Mouse (Mus musculus) intestine, postnatal 0 days (tissue): ENCODE results near the gene Tctex1d4. TPM values are rescaled to one million over a fixed set of nuclear protein-coding genes. Genes with fewer than 3 reads are reported as not detected.

Experiments
- ATAC-seq: fragments of 200-750 bp; cut with Nextera tagmentation; 2 replicates; pipeline ENCODE4 v1.8.0; 2017; ENCODE audit warnings: mild to moderate bottlenecking, moderate TSS enrichment, moderate library complexity
- H3K27ac ChIP-seq: fragments of 300-500 bp; sonication (generic); 2 replicates; pipeline ENCODE4 v1.5.1; 2014; ENCODE audit warnings: mild to moderate bottlenecking, low read depth, low read length, moderate library complexity
- H3K27me3 ChIP-seq: fragments of 300-500 bp; sonication (generic); replicated peaks from 2 replicates; pipeline ENCODE4 v1.6.1; 2014; ENCODE audit warnings: low read length, mixed read lengths; ENCODE audit not compliant: control insufficient read depth, insufficient read depth
- H3K36me3 ChIP-seq: fragments of 300-500 bp; sonication (generic); 2 replicates; pipeline ENCODE4 v1.6.1; 2014; ENCODE audit warnings: mild to moderate bottlenecking, moderate library complexity; ENCODE audit not compliant: control insufficient read depth, insufficient read depth
- H3K4me1 ChIP-seq: fragments of 300-500 bp; sonication (generic); replicated peaks from 2 replicates; pipeline ENCODE4 v1.6.1; 2014; ENCODE audit warnings: antibody characterized with exemption, low read length, mixed read lengths; ENCODE audit not compliant: control insufficient read depth, insufficient read depth
- H3K4me2 ChIP-seq: fragments of 300-500 bp; sonication (generic); replicated peaks from 2 replicates; pipeline ENCODE4 v1.6.1; 2014; ENCODE audit warnings: low read depth, mild to moderate bottlenecking, moderate library complexity
- H3K4me3 ChIP-seq: fragments of 300-500 bp; sonication (generic); 2 replicates; pipeline ENCODE4 v1.5.1; 2014; ENCODE audit warnings: low read depth, low read length
- H3K9ac ChIP-seq: fragments of 300-500 bp; sonication (generic); 2 replicates; pipeline ENCODE4 v1.6.1; 2014; ENCODE audit warnings: mild to moderate bottlenecking, low read depth, low read length
- H3K9me3 ChIP-seq: fragments of 300-500 bp; sonication (generic); 2 replicates; pipeline ENCODE4 v1.6.1; 2016; ENCODE audit warnings: mixed run types; ENCODE audit not compliant: control insufficient read depth
- CTCF ChIP-seq: sonication (generic); IDR thresholded peaks from 2 replicates; pipeline ENCODE4 v1.5.1; 2016; ENCODE audit warnings: low read depth, mild to moderate bottlenecking, control low read depth, antibody characterized with exemption, moderate library complexity
- WGBS: fragments of 180-500 bp; shearing (Covaris S2); extraction: QIAGEN DNeasy Blood & Tissue Kit; methylation state at CpG from one replicate; pipeline ENCODE4 v1.1.7; 2014; 5-methylcytosine and 5-hydroxymethylcytosine counted together
- polyA plus RNA-seq: library from polyadenylated mRNA; unstranded; fragments of >200 nt; fragmentation: Nextera tagmentation; extraction: Ambion mirVana; gene quantifications from 2 replicates; pipeline ENCODE4 v1.2.1, GENCODE M21; 2015

Tctex1d4 gene
- polyA plus RNA-seq, 1 experiment from 2014 or later = 0.22 TPM

DNA sequence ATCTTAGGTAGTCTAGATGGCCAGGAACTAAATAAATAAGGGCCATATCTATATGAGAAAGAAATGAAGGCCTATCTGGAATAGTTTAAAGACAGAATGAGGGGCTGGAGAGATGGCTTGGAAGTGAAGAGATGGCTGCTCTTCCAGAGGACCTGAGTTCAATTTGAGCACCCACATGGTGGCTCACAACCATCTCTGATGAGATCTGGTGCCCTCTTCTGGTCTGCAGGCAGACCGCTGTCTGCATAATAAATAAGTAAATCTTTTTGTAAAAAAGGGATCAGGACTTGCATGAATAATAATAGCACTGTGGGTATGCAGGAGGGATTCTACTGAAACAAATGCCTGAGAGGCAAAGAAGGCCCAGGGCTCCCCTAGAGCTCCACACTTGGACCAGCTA is 13.4 kb upstream of the Tctex1d4 start:
- H3K9ac ChIP-seq = no peak overlapping the region
- peaks cover 8% of the 10 kb centered on the region; the same call in 1 of the 2 replicates for H3K36me3 ChIP-seq
- ATAC-seq = no peak
- no peaks in the 10 kb centered on the region for H3K9me3 ChIP-seq
- TF ChIP-seq CTCF = peak; percentile 28; the same call in 1 of the 2 replicates
- H3K4me1 ChIP-seq = no peaks in the 10 kb centered on the region
- H3K27me3 ChIP-seq = no peaks in the 10 kb centered on the region
- H3K27ac ChIP-seq = no peak overlapping the region
- H3K4me2 ChIP-seq = no peak overlapping the region
- 94% methylated on average over 1 of the region's 1 CpGs for WGBS
- no peak overlapping the region for H3K4me3 ChIP-seq

DNA sequence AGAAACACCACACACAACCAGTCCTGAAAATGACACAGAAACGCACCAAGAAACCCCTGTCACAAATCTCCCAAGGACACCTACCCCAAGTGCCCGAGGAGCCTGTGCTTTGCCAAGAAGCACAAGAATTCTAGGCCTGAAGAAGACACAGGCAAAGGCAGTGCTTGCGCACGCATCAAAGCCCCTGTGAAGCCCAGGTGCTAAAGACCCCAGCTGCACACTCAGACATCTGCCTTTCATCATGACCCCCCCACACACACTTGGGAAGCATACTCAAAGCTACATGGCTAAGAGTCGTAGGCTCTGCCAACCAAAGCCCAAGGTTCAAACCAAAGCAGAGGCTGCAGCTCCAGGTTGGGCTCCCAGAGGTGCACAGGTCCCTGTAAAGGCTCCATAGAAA is 11.0 kb upstream of the Tctex1d4 start:
- peaks cover 5% of the 10 kb centered on the region; the same call in 1 of the 2 replicates for H3K36me3 ChIP-seq
- no peak for TF ChIP-seq CTCF
- H3K27ac ChIP-seq = no peak overlapping the region
- WGBS = 89% methylated on average over 5 of the region's 5 CpGs
- no peak overlapping the region for H3K9ac ChIP-seq
- no peak overlapping the region for H3K4me3 ChIP-seq
- H3K4me2 ChIP-seq = no peak overlapping the region
- H3K4me1 ChIP-seq = no peaks in the 10 kb centered on the region
- no peaks in the 10 kb centered on the region for H3K27me3 ChIP-seq
- no peak for ATAC-seq
- no peaks in the 10 kb centered on the region for H3K9me3 ChIP-seq

DNA sequence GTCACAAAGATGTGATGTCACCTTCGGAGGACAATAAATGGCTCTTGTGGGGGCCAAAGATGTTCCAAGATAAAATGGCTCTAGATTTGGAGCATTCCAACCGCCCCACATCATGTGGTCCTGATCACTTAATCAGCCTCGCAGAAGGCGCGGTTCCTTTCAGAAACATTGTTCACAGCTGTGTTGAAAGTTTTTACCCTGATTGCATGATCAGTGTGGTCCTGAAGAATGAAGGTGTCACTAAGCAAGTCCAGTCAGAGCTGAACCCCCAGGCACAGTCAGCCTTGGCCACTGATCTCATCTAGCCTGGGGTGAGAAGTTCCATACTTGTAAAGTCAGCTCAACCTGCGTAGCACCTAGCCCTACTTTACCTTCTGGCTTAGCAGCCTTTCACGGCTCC is 8.7 kb upstream of the Tctex1d4 start:
- no peaks in the 10 kb centered on the region for H3K9me3 ChIP-seq
- no peak overlapping the region for H3K4me3 ChIP-seq
- no peak overlapping the region for H3K27ac ChIP-seq
- 87% methylated on average over 7 of the region's 7 CpGs for WGBS
- H3K27me3 ChIP-seq = no peaks in the 10 kb centered on the region
- no peak for ATAC-seq
- H3K4me2 ChIP-seq = no peak overlapping the region
- no peak for TF ChIP-seq CTCF
- no peaks in the 10 kb centered on the region for H3K4me1 ChIP-seq
- no peak overlapping the region for H3K9ac ChIP-seq
- H3K36me3 ChIP-seq = no peaks in the 10 kb centered on the region; the same call in 1 of the 2 replicates

DNA sequence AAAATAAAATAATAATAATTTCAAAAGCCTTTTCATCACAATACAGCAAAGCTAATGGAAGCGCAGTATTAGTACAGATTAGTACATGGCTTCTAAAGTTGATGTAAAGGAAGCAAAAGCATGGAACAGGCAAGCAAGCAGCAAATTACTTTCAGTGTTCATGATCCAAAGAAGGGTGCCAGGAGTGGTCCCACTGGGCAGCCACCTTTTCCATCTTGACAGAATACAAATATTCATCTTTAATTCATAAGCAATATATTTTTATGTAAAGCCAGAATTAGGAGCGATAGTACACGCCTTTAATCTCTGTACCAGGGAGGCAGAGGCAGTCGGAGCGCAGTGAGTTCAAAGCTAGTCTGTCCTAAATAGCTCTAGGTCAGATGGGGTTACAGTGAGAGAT is 7.0 kb upstream of the Tctex1d4 start:
- ATAC-seq = no peak
- 73% methylated on average over 5 of the region's 5 CpGs for WGBS
- Histone ChIP-seq H3K9me3 (no peaks in the 10 kb centered on the region), H3K4me2 (peak overlapping the region; percentile 98), H3K4me3 (peak overlapping the region; percentile 53; the same call in 1 of the 2 replicates), H3K27me3 (no peaks in the 10 kb centered on the region), H3K36me3 (no peaks in the 10 kb centered on the region; the same call in 1 of the 2 replicates), H3K9ac (0 out of 2 replicates have a peak overlapping the region, but pooled peaks have one; percentile 28), H3K4me1 (no peaks in the 10 kb centered on the region), H3K27ac (peak overlapping the region; percentile 63; the same call in 1 of the 2 replicates)
- no peak for TF ChIP-seq CTCF

DNA sequence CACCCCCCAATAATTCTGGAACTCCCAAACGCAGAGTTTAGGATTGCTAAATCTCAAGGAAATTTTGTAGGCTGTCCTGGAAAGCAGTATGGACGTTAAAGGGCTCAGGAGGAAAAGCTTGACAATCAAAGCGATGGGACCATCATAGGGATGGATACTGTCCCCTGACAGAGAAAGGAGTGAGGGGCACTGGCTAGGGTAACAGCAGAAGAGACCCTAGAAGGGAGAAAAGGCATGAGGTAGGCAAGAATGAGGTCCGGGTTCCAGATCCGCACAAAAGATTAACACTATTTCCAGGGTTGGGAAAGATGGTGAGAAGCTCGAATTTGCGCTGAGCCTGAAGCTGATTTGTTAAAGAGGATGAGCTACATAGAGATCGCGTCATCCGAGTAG is 6.5 kb upstream of the Tctex1d4 start:
- Histone ChIP-seq H3K9ac (peak overlapping the region; percentile 28), H3K4me1 (0 out of 2 replicates have a peak, but pooled peaks cover under 1% of the 10 kb centered on the region), H3K4me2 (peak overlapping the region; percentile 98), H3K36me3 (no peaks in the 10 kb centered on the region; the same call in 1 of the 2 replicates), H3K27ac (peak overlapping the region; percentile 63), H3K27me3 (no peaks in the 10 kb centered on the region), H3K4me3 (peak overlapping the region; percentile 53), H3K9me3 (no peaks in the 10 kb centered on the region)
- WGBS = 4% methylated on average over 10 of the region's 10 CpGs
- ATAC-seq = 0 out of 2 replicates have a peak, but pooled peaks have one; percentile 2
- no peak for TF ChIP-seq CTCF

DNA sequence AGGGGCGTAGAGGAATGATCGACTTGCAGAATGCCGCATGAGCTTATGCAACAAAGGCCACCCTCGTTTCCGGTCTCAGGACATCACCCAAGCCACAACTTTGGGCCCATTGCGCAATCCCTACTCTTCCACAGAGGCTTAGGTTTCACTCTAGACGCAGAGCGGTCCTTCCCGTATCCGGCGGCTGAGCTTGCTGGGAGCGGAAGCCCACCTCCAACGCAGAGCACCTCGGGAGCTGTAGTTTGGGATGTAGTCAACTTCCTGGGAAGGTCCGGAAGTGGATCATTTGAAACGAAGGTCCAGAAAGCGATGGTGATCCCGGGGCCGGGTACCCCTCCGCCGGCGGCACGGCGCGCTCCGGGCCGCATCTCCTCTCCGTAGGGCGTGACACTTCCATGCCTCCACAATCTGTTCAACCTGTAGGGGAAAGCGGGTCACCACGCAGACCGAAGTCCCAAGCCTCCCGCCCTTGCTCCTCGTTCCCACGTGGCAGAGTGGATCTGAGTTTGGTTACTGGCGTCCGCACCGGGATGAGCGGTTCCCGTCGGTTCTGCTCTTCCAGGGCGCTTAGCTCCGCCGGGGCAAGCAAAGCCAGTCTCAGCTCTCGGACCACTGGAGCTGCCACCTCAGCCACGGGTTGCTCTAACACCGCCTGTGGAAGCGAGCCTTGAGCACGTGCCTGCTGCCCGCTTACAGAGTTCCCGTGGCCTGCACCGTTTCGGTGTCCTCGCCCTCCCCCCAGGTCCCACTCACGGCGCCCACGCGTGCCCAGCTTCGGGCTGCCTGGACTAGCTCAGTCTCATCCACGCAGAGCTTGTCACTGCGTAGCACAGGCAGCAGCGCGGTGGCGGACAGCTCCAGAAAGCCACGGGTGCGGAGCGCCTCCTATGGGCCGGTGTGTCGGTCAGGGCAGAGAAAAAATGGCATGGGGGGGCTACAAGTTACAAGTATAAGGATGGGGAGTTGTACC is 5.9 kb upstream of the Tctex1d4 start:
- Histone ChIP-seq H3K4me1 (0 out of 2 replicates have a peak, but pooled peaks cover 7% of the 10 kb centered on the region), H3K27ac (peak overlapping the region; percentile 63), H3K4me2 (peak overlapping the region; percentile 98), H3K36me3 (no peaks in the 10 kb centered on the region; the same call in 1 of the 2 replicates), H3K27me3 (no peaks in the 10 kb centered on the region), H3K9me3 (no peaks in the 10 kb centered on the region), H3K4me3 (peak overlapping the region; percentile 53), H3K9ac (peak overlapping the region; percentile 50)
- WGBS = under 1% methylated on average over 69 of the region's 69 CpGs
- TF ChIP-seq CTCF = peak; percentile 96
- ATAC-seq = peak; percentile 88
